Mouse (Mus musculus): ENCODE results near the gene Ksr1.

- TF ChIP-seq CTCF (IDR thresholded peaks at IDR 0.05; ENCODE audit: extremely low read depth, insufficient read length, insufficient replicate concordance, low read depth, low read length) (no peak), POLR2A (IDR thresholded peaks at IDR 0.05; ENCODE audit: low read depth, low read length) (no peak)
Observed at GRCm38 (mm10) chr11:79089027-79089426, 57.2 kb downstream of the Ksr1 start.
